Mouse (Mus musculus) liver, adult 2 months (tissue): ENCODE measurements around the gene Ykt6.

Experiments used
- CTCF ChIP-seq: fragments of 200-500 bp; IDR thresholded peaks from 2 replicates; pipeline ENCODE4 v1.5.1; 2011; ENCODE audit warnings: low read depth, low read length, control low read depth
- POLR2A ChIP-seq: fragments of 200-500 bp; IDR thresholded peaks from 2 replicates; pipeline ENCODE4 v1.6.1; 2011; ENCODE audit warnings: low read length, control low read depth; ENCODE audit not compliant: insufficient read depth; ENCODE audit errors: extremely low read depth

DNA sequence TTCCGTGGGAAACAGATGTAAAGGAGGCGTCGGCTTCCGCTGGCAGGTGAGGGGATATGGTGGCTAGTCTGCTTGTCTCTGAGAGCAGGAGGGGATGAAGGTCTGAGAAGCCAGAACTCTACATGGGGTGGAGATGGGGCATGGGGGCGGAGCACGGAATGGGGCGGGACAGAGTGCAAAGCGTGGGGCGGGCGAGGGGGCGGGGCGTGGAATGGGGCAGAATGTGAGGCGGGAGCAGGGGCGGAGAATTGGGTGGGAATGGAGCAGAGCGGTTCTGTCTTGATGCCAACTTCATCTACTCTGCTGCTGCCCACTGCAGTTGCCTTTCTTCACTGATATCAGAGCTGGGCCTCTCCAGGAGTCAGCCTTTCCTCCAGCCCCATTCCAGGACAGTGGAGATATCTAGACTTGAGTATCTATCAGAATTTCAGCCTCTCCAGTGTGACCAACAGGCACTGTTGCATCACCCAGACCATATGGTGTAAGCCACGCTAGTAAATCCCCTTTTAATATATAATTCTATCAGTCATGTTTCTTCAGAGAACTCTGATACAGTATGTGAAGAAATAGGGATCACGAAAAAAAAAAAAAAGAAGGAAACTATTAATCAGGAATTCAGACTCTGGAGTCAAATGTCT lies 35.1 kb upstream of the Ykt6 start:
- TF ChIP-seq CTCF = no peak
- peak; percentile 85 for TF ChIP-seq POLR2A
